Mouse (Mus musculus) forelimb bud, embryonic 11.5 days (tissue): Measurements from ENCODE around the gene P3h2.

ENCODE experiments used
- DNase-seq: peaks from one replicate; pipeline ENCODE4 v3.0.0-alpha.2; 2012; ENCODE audit warnings: low read depth, low spot score

The P3h2 gene

GRCm38 (mm10) chr16:26105115-26105974, at the start of gene P3h2:
TSS of gene P3h2 (minus strand) at chr16:26105784.
- peak; percentile 72 for DNase-seq

GRCm38 (mm10) chr16:26152258-26152657, 46.7 kb upstream of the P3h2 start:
- DNase-seq = no peak

GRCm38 (mm10) chr16:26150943-26151342, 45.4 kb upstream of the P3h2 start:
- no peak for DNase-seq

- no peak for DNase-seq
Observed at GRCm38 (mm10) chr16:26146853-26147252, 41.3 kb upstream of the P3h2 start.

- peak; percentile 21 for DNase-seq
Observed at GRCm38 (mm10) chr16:26131126-26131525, 25.5 kb upstream of the P3h2 start.

DNA sequence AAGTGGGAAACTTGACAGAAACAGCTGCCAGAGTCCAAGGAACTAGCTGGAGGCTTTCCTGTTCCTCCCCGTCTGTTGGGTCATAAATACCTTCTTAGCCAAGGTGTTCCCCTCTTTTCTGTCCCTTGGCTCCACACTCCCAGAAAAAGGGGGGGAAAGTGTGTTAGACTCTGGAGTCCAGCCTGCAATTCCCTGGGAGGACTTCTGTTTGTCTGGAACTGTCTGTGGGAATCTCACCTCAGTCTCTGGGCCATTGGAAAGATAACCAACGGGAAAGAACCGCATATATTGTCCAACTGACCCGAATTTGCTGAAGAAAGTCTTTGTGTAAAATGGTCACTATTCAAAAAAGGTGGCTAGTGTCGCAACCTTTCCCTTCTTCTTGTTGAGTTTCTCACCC, 1.0 kb upstream of the P3h2 start:
- no peak for DNase-seq

GRCm38 (mm10) chr16:26106041-26106617, 545 bp upstream of the P3h2 start:
- DNase-seq = peak; percentile 83

GRCm38 (mm10) chr16:26104274-26104673, 1.3 kb downstream of the P3h2 start:
- DNase-seq = no peak

DNA sequence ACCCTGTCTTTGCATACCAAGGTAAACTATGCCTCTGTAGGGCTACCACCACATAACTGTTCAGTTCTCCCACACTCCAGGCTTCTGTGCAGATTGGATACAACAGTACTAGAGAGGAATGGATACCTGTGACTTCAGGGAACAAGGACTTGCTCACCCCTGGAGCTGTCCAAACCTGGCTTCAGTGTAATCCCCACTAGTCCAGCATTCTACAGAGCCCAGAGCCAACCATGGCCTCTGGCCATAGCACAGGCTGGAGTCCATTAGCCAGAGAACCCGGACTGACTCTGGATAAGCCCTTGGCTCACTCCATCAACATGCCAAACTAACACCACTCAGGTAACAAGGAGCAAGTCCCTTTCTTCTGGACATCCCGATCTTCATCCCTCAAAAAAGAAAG, 2.7 kb downstream of the P3h2 start:
- no peak for DNase-seq

DNA sequence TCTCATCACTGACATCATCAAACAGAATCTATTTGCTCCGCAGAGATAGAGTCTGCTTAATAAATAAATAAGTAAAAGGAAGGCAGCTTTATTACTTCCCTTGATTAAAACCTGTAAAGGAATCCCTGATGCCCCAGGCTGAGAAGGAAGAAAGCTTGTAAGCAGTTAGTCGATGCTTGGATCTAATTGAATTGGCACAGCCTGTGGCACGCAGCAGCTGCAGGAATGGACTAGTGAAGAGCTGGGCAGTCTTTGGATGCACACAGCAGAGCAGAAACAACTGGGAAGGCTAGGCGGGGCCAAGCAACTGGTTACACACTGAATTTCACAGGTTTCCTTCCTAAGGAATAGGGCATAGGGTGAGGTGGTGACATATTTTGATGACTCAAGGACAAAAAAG, 5.4 kb downstream of the P3h2 start:
- DNase-seq = no peak

- no peak for DNase-seq
Observed at GRCm38 (mm10) chr16:26095696-26096284, 9.8 kb downstream of the P3h2 start.

DNA sequence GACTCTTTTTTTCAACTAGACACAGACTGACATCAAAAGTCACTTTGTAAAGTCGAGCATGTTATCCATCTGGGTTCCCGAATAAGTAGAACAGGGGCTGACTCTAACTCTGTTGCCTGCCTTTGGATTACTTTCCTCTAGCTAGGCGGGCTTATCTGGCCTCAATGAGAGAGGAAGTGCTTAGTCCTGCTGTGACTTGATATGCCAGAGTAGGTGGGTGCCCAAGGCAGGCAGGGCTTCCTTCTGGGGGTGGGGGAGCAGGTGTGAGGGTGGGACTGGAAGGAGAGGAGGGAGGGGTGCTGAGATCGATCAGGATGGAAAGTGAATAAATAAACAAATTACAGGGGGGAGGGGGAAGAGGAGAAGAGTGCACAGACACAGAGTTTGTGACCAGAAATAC, 11.7 kb downstream of the P3h2 start:
- no peak for DNase-seq

DNA sequence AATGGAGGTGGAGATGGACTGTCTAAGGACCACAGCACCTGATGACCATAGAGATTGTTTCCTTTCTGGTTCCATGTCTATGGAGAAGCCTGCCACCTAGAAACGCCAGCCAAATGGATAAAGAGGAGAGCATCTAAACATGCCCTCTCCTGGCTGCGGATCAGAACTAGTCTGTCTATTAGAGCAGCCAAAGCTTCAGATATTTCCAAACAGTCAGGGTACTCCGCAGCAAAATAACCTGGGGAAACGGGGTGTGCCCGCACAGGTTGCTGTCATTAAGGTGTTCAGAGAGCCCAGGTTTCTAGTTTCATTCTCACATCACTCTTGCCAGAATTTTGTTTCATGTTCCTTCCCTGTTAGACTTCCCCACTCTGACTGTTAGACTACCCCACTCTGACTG, 16.6 kb downstream of the P3h2 start:
- no peak for DNase-seq

GRCm38 (mm10) chr16:26088240-26088639, 17.3 kb downstream of the P3h2 start:
- no peak for DNase-seq

DNA sequence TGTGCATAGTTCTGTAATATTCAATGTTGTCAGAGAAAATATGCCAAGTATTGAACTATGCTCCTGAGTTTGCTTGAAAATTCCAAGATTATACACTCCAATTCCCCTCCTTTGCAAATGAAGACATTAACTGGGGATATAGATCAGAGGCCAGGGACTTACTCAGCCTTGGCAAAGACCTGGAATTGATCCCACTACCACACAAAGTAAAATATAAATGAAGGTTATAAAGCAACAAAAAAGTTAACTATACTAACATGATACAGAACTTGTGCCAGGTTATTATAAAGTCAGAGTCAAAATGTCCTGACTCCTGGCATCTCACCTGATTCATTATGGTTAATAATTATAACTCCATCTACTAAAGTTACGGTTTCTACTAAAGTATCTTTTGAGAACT, 18.6 kb downstream of the P3h2 start:
- DNase-seq = no peak

- no peak for DNase-seq
Observed at GRCm38 (mm10) chr16:26085160-26085559, 20.4 kb downstream of the P3h2 start.

- no peak for DNase-seq
Observed at GRCm38 (mm10) chr16:26082831-26083230, 22.8 kb downstream of the P3h2 start.

DNA sequence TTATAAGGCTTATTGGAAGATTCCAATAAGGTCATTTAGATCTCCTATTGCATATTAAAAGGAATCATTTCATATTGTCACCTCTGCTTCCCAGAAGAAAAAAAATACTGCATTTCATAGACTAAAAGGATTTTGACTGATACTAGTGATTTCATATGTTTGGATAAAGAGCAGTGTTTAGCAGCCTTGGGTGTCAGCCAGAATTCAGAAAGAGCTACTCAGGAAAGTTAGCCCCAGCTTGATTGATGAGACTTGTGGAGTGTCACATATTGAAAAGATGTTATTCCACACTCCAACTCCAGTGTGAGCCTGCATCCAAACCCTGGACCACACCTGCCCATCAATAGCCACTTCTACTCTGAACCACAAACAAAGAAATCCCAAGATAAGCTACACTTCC, 23.2 kb downstream of the P3h2 start:
- no peak for DNase-seq

- DNase-seq = no peak
Observed at GRCm38 (mm10) chr16:26078923-26079351, 26.6 kb downstream of the P3h2 start.

DNA sequence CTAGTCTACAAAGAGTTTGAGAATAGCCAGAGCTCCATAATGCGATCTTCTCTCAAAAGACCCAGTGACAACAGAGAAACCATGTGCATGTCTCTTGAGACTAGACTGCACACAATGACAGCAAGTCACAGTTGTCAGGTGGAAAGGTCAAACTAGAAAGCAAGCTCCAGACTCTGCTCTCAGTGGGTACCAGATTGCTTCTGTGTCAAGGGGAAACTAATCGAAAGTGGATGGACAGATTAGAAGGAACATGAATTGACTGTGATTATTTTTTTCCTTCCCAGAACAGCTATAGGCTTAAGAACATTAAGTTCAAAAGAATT, 27.5 kb downstream of the P3h2 start:
- no peak for DNase-seq

DNA sequence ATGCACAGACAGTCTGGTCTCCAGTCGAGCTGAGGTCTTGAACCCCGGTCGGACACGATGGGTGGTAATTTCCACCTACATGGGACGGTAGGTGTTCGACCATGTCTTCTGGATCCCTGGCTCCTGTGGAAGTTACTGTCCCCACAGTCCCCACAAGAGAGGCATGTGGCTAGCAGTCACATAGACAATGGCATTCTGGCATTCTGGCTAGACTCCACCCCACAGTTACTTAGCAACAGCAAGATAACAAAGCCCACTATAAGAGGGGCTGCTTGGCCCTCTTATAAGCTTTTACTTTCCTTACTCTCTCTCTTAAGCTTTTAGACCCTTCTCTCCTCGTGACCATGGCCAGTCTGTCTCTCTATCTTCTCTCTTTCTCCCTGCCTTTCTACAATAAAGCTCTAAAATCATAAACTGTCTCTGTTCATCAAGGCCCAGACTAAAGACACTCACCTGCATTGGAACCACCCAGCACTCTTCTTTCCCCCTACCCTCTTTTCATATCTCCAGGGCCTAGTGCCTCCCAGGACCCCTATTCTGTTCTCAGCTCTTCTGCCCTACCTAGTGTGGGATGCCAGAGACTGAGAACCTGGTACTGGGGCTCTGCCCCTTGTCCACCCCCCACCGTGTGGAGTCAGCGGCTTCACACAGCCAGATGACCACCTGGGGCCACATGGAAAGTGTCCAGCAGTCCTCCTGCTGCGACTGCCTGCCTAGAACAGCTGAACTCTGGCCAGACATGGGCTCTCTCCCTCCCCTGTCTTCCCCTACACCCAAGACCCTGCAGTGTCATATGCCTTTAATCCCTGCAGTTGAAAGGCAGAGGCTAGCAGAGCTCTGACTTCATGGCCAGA, 28.1 kb downstream of the P3h2 start:
- DNase-seq = no peak

- DNase-seq = no peak
Observed at GRCm38 (mm10) chr16:26075063-26075462, 30.5 kb downstream of the P3h2 start.
